ENCODE assay signal across 16 mouse cellular contexts in genomic region chr10:120720981-120721380, GRCm38 (mm10).
A peak's percentile ranks its signal among the peaks of the same experiment; 100 is the strongest.
DNase-seq lines count a peak whose midpoint lies in the region; ATAC-seq lines count a peak whose summit lies in the region.
"Had no signal": no experiment of that assay in that cellular context is flagged by ENCODE, and none has a peak within 500 bp of the region (broad histone marks: within the 10 kb centered on the region; RNA-seq: fewer than 3 reads in every experiment).

No protein-coding gene starts in this region.

- peaks cover 15% of the 10 kb centered on the region for H3K27me3 ChIP-seq in midbrain, embryonic 11.5 days (ENCODE audit: control insufficient read depth, insufficient read depth, low read length)
- peaks cover 14% of the 10 kb centered on the region for H3K27me3 ChIP-seq in midbrain, embryonic 15.5 days (replicated peaks)
- H3K27me3 ChIP-seq in embryonic facial prominence, embryonic 11.5 days (ENCODE audit: control insufficient read depth, insufficient read depth, low read length): no peaks in the 10 kb centered on the region; the same call in 1 of the 2 replicates
- H3K27me3 ChIP-seq in limb, embryonic 10.5 days (ENCODE audit: low read depth, poor library complexity, severe bottlenecking): peaks cover 7% of the 10 kb centered on the region; the same call in 1 of the 2 replicates
- H3K27me3 ChIP-seq: stomach, embryonic 15.5 days had no signal

- H3K9ac ChIP-seq in midbrain, embryonic 11.5 days (ENCODE audit: low read length): no peak overlapping the region
- H3K9ac ChIP-seq in midbrain, embryonic 15.5 days: no peak overlapping the region
- H3K9ac ChIP-seq in embryonic facial prominence, embryonic 11.5 days (replicated peaks; ENCODE audit: low read length): no peak overlapping the region
- H3K9ac ChIP-seq: heart, embryonic 12.5 days; liver, embryonic 15.5 days; stomach, embryonic 15.5 days had no signal

- DNase-seq in midbrain, embryonic 11.5 days (ENCODE audit: low spot score, missing footprints): peak; percentile 89
- no peak for DNase-seq in embryonic facial prominence, embryonic 11.5 days (ENCODE audit: low spot score)
- peak; percentile 56 for DNase-seq in limb, embryonic 10.5 days (ENCODE audit: low spot score)
- peak; percentile 36 for DNase-seq in yolk sac, embryonic 10.5 days (ENCODE audit: low spot score)
- DNase-seq in natural killer cell, adult 2 months (ENCODE audit: low spot score in 2 of 2): no peak
- DNase-seq in layer of hippocampus, adult 9-11 months: no peak
- DNase-seq: adrenal gland, postnatal 36 days; cerebellum, adult 2 months; kidney, adult 2 months; layer of hippocampus, postnatal 36 days had no signal

- no peak overlapping the region for H3K4me3 ChIP-seq in midbrain, embryonic 11.5 days (ENCODE audit: low read depth, low read length)
- H3K4me3 ChIP-seq in midbrain, embryonic 15.5 days: no peak overlapping the region
- H3K4me3 ChIP-seq in embryonic facial prominence, embryonic 11.5 days (ENCODE audit: low read depth, low read length): no peak overlapping the region
- H3K4me3 ChIP-seq in limb, embryonic 10.5 days: peak overlapping the region; percentile 22
- H3K4me3 ChIP-seq: liver, embryonic 15.5 days; stomach, embryonic 15.5 days had no signal

- peaks cover 2% of the 10 kb centered on the region; the same call in 1 of the 2 replicates for H3K4me1 ChIP-seq in midbrain, embryonic 11.5 days (ENCODE audit: control insufficient read depth, insufficient read depth, low read length)
- peaks cover 15% of the 10 kb centered on the region for H3K4me1 ChIP-seq in midbrain, embryonic 15.5 days
- peaks cover 5% of the 10 kb centered on the region; the same call in 1 of the 2 replicates for H3K4me1 ChIP-seq in embryonic facial prominence, embryonic 11.5 days (ENCODE audit: control insufficient read depth, insufficient read depth, low read length)
- H3K4me1 ChIP-seq in limb, embryonic 10.5 days: peaks cover 81% of the 10 kb centered on the region
- H3K4me1 ChIP-seq: liver, embryonic 15.5 days had no signal

- no peak for ATAC-seq in midbrain, embryonic 11.5 days (ENCODE audit: low FRiP score)
- ATAC-seq in midbrain, embryonic 15.5 days (replicated peaks): no peak
- ATAC-seq in embryonic facial prominence, embryonic 11.5 days (replicated peaks; ENCODE audit: insufficient number of reproducible peaks, low FRiP score, low TSS enrichment, low read depth): no peak
- ATAC-seq: hindbrain, postnatal 0 days had no signal

- 30% methylated on average over 3 of the region's 3 CpGs for WGBS in midbrain, embryonic 11.5 days
- 41% methylated on average over 3 of the region's 3 CpGs for WGBS in midbrain, embryonic 15.5 days
- WGBS in embryonic facial prominence, embryonic 11.5 days: 21% methylated on average over 3 of the region's 3 CpGs
- WGBS in limb, embryonic 10.5 days: 6% methylated on average over 3 of the region's 3 CpGs

- H3K9me3 ChIP-seq in midbrain, embryonic 11.5 days (ENCODE audit: control insufficient read depth, low read length): no peaks in the 10 kb centered on the region
- no peaks in the 10 kb centered on the region for H3K9me3 ChIP-seq in midbrain, embryonic 15.5 days
- no peaks in the 10 kb centered on the region for H3K9me3 ChIP-seq in embryonic facial prominence, embryonic 11.5 days (replicated peaks; ENCODE audit: control insufficient read depth, low read length)
- H3K9me3 ChIP-seq in limb, embryonic 10.5 days (replicated peaks): no peaks in the 10 kb centered on the region
- H3K9me3 ChIP-seq: heart, embryonic 12.5 days; liver, embryonic 15.5 days; midbrain, embryonic 10.5 days; stomach, embryonic 15.5 days had no signal

- H3K27ac ChIP-seq in midbrain, embryonic 11.5 days (ENCODE audit: low read depth, low read length): no peak overlapping the region
- H3K27ac ChIP-seq in midbrain, embryonic 15.5 days: no peak overlapping the region
- H3K27ac ChIP-seq in embryonic facial prominence, embryonic 11.5 days (replicated peaks; ENCODE audit: low read depth, low read length): 0 out of 2 replicates have a peak overlapping the region, but pooled peaks have one; percentile 31
- H3K27ac ChIP-seq in limb, embryonic 10.5 days: peak overlapping the region; percentile 89
- H3K27ac ChIP-seq: hindbrain, postnatal 0 days; liver, embryonic 15.5 days; midbrain, embryonic 10.5 days; stomach, embryonic 15.5 days had no signal

- H3K36me3 ChIP-seq in midbrain, embryonic 11.5 days (ENCODE audit: control insufficient read depth, insufficient read depth, low read length): no peaks in the 10 kb centered on the region
- H3K36me3 ChIP-seq in midbrain, embryonic 15.5 days (replicated peaks): no peaks in the 10 kb centered on the region
- H3K36me3 ChIP-seq in embryonic facial prominence, embryonic 11.5 days (replicated peaks; ENCODE audit: control insufficient read depth, insufficient read depth, low read depth, low read length): no peaks in the 10 kb centered on the region
- H3K36me3 ChIP-seq in limb, embryonic 10.5 days: no peaks in the 10 kb centered on the region
- H3K36me3 ChIP-seq: heart, embryonic 12.5 days; liver, embryonic 15.5 days; midbrain, embryonic 10.5 days; stomach, embryonic 15.5 days had no signal

- H3K4me2 ChIP-seq in midbrain, embryonic 11.5 days: no peak overlapping the region
- no peak overlapping the region for H3K4me2 ChIP-seq in midbrain, embryonic 15.5 days
- no peak overlapping the region for H3K4me2 ChIP-seq in embryonic facial prominence, embryonic 11.5 days (ENCODE audit: low read depth, low read length)
- H3K4me2 ChIP-seq: liver, embryonic 15.5 days had no signal

Comparison
In these comparisons a context has a peak if more than half of its experiments do, and no peak if none do; other contexts are left out.
1. DNase-seq: peak in midbrain, embryonic 11.5 days (single experiment), limb, embryonic 10.5 days (single experiment) and yolk sac, embryonic 10.5 days (single experiment); none in embryonic facial prominence, embryonic 11.5 days (single experiment), natural killer cell, adult 2 months (0 of 2) and layer of hippocampus, adult 9-11 months (single experiment).
2. H3K27ac ChIP-seq: peak in embryonic facial prominence, embryonic 11.5 days (single experiment) and limb, embryonic 10.5 days (single experiment); none in midbrain, embryonic 11.5 days (single experiment) and midbrain, embryonic 15.5 days (single experiment).